Mouse (Mus musculus) G1E-ER4 (cell line): ENCODE results near the gene Sphk2. TPM values are rescaled to one million over a fixed set of nuclear protein-coding genes. Genes with fewer than 3 reads are reported as not detected.

ENCODE experiments used
- GATA1 ChIP-seq: IDR thresholded peaks from one replicate; pipeline ENCODE4 v1.8.0; 2012; ENCODE audit warnings: low read length, inconsistent platforms
- polyA plus RNA-seq: library from polyadenylated mRNA; stranded (reverse); fragments of >175 nt; gene quantifications from 2 replicates; pipeline ENCODE4 v1.2.3, GENCODE M21; 2012

The Sphk2 gene
- polyA plus RNA-seq, 1 experiment = 172 TPM

DNA sequence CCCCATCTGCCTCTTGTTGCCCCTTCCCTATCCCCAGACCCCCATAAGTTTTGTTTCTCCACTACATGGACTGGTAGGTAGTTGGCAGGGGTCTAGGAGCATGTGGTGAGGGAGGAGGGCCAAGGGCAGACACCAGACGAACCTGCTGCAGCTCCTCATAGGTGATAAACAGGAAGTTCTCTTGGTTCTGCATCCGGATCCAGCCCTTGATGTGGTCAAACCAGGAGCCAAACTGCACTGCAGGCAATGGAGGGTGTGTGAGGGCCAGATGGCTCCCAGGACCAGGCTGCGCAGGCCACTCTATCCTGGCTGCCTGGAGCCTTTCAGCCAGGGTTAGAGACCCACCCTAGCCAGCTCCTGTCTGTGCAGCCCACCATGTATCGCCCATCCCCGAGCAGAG, 15.7 kb upstream of the Sphk2 start:
- TF ChIP-seq GATA1 = no peak

DNA sequence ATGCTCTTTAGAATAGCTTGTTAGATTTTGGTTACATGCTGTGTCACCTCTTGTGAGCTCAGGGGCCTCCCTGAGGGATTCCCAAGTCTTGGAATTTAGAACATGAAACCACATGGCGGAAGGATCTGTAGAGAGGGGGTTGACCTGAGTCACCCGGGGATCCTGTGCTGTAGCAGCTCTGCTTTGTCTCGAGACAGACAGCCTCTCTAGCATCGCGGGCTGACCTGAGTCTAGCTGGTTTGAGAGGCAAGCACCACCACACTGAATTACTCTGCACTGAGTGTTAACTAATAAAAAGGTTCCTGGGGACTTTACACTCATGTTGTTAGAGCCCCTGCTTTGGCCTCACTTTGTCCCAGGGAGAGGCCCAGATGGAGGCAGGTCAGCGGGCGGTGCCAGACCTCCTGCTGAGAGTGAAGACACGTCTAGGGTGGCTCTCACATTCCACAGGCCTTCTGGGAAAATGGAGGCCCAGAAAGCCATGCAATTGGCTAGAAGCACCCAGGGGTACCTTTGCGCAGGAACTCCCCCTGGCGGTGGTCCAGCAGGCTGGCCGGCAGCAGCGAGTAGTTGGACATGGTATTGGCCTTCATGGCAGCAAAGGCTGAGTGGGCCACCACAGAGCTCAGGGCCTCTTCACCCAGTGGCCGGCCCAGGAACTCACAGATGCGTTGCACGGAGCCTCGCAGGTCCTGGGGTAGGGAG, 13.1 kb upstream of the Sphk2 start:
- TF ChIP-seq GATA1 = no peak

GRCm38 (mm10) chr7:45727625-45728024, 9.8 kb upstream of the Sphk2 start:
- no peak for TF ChIP-seq GATA1

- TF ChIP-seq GATA1 = no peak
These were observed 8.6 kb upstream of the Sphk2 start for GRCm38 (mm10) chr7:45726419-45726818.

DNA sequence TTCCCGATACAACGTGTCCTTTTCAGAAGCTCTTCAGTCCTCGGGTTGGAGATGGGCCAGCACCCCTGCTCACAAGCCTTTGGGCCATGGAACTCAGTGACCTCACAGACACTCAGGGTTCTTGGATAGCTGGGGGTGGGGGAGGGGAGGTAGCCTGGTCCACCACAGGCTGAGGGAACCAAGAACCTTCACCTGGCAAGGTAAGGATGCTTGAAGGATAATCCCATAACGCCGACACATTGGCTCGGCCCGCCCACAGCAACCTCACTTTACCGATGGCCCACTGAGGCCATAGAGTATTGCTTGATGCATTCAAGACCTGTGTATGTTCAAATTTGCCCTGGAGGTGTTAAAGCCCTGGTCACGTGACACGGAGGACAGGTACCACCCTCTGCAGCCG, 7.9 kb upstream of the Sphk2 start, which contains the start of gene Spaca4:
Gene Spaca4, minus strand, starts transcription at position 101 of the 400 bp plus-strand sequence.
- no peak for TF ChIP-seq GATA1

DNA sequence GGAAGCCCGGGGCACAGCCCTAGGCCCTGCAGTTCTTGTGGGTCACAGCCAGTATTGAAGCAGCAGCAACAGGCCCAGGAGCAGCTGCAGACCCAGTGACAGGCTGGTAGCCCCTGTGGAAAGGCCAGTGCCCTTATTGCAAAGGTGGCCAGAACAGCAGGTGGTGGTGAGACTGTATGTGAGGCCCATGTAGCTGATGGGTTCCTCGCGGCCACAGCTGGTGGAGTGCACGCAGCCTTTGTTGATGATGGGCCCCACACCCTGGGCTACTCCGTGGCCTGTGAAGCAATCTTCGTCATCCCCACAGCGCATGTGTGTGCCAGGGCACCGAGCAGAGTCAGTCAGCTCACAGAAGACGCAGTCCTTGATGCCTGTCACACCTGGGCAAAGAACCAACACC, 7.3 kb upstream of the Sphk2 start:
- no peak for TF ChIP-seq GATA1

GRCm38 (mm10) chr7:45723781-45724180, 6.0 kb upstream of the Sphk2 start:
- no peak for TF ChIP-seq GATA1

GRCm38 (mm10) chr7:45723301-45723700, 5.5 kb upstream of the Sphk2 start:
- no peak for TF ChIP-seq GATA1

DNA sequence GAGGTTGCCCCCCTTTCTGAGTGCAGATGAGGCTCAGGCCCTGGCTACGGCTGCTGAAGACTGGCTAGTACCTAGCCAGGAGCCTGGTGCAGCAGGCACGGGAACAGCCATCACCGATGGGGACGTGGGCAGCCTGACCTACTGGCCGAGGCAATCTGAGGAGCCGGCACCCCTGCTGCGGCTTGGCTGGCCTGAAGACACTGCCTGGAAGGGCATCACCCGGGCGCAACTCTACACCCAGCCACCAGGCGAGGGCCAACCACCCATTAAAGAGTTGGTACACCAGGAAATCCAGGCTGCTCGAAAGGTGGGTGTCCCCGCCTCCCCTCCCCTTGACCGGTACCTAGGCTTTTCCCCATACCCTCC, 4.5 kb upstream of the Sphk2 start:
- no peak for TF ChIP-seq GATA1

DNA sequence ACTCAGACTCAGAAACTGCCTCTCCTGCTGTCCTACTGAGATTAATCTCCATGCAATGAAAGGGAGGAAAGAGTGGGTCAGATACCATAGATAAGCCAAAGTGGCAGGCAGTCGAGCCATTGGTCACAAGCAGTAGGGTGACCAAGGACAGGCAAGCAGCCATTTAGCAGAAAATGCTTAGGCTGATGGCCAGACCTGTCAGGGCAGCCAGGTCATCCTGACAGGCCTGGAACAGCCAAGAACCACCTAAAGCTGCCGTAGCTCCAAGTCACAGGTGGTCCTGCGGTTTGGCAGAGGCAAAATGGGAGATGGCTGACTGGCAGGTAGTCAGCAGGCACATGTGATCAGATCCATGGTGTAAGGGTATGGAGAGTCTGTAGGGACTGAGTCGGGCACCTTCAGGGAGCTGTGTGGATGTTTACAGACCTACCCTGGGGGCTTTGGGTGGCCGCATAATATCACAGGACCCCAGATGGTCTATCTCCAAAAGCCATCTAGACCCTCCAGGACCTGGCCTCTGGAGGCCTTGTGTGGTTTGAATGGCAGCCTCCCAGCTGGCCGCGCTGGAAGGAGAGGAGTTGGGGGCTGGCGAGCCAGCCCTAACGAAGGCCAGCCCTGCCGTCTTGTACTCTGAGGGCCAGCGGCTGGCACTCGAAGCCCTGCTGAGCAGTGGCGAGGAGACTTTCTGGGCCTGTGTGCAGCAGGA, 4.0 kb upstream of the Sphk2 start:
- TF ChIP-seq GATA1 = no peak

- no peak for TF ChIP-seq GATA1
These were observed 3.4 kb upstream of the Sphk2 start for GRCm38 (mm10) chr7:45721234-45721571.

DNA sequence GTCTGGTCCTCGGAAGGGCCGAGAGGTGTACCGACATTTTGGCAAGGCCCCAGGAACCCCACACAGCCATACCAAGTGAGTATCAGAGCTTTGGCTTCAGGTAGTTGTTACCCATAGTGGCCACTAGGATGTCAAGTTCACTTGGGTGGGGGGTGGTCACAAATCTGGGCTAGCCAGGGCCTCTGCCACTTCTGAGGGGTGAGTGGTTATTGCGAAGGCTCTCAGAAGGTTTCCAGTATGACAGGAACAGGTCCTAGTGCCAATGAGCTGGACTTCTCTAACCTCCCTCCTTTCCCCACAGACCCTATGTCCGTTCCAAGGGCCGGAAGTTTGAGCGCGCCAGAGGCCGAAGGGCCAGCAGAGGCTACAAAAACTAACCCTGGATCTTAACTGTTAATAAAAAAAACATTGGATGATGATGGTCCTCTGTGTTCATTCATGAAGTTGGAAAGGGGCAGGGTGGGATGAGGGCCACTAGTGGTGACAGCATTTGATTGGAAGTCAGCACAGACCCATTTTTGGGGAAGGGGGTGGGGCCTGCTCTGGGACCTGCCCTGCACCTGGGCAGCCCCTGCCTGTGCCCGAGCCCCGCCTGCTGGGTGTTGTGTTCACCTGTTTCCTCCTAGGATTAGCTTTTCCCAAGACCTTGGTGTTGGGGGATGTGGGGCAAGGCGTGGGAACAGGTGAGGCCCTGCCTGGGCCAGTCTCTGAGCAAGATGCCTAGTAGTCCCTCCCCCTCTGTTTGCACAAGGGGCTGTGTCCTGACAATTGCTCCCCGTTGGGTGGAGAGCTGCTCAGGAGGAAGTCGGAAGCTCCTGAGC, 2.8 kb upstream of the Sphk2 start, which contains the start of gene Fam83e:
Gene Fam83e, plus strand, starts transcription at position 800 of the 821 bp plus-strand sequence.
- no peak for TF ChIP-seq GATA1

DNA sequence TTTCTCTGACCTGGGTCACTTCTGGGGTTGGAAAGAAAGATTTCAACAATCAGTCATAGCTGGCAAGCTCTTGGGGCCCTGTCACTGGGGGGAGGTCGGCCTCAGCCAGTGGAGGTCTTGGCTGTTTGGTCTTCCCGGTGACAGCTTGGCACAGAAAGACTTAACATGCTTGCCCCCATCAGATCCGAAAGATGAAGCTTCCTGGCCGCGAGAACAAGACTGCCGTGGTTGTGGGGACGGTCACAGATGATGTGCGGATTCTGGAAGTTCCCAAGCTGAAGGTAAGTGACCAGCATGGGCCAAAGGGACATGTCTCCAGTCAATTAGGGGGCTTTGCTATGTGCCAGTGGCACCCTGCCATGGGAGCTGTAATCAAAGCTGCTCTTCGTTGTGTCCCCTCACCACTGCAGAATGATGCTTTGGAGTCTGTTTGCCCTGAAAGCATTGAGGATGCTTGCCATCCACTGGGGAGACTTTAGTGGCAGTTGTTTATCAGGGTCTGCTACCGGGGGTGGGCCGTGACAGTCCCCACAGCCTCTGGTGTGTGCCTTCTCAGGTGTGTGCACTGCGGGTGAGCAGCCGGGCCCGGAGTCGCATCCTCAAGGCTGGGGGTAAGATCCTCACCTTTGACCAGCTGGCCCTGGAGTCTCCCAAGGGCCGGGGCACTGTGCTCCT, 2.1 kb upstream of the Sphk2 start:
- TF ChIP-seq GATA1 = no peak

- TF ChIP-seq GATA1 = no peak
These were observed 1.4 kb upstream of the Sphk2 start for GRCm38 (mm10) chr7:45719180-45719579.

GRCm38 (mm10) chr7:45718331-45718730, 529 bp upstream of the Sphk2 start:
- no peak for TF ChIP-seq GATA1
